Mouse (Mus musculus) CH12.LX (cell line): ENCODE measurements at regions not wholly inside any gene's neighbourhood (a gene's known extent, or its start where the extent isn't known, plus 50 kb on each side); places are given as distances from the start of the nearest gene placed in this dataset.

Experiments
- DNase-seq: peaks from one replicate; pipeline ENCODE4 v3.0.0-alpha.2; 2013; ENCODE audit errors: extremely low read depth
- H3K27ac ChIP-seq: 2 replicates; pipeline ENCODE4 v1.5.1; 2012; ENCODE audit warnings: low read depth, mild to moderate bottlenecking, control low read depth, moderate library complexity; ENCODE audit not compliant: insufficient read depth
- H3K27me3 ChIP-seq: replicated peaks from 2 replicates; pipeline ENCODE3; 2012; ENCODE audit warnings: inconsistent platforms
- H3K36me3 ChIP-seq, 2 experiments: replicated peaks in 1 of 2; 2 replicates each; pipeline versions ENCODE3 to v1.6.1; 2012; ENCODE audit warnings: inconsistent platforms in 1 of 2, low read length in 1 of 2, mild to moderate bottlenecking in 1 of 2, mixed read lengths in 1 of 2, moderate library complexity in 1 of 2; ENCODE audit not compliant: control insufficient read depth in 1 of 2, insufficient read depth in 1 of 2
- H3K4me1 ChIP-seq, 2 experiments: 2 replicates each; pipeline ENCODE4 v1.6.1; 2012; ENCODE audit warnings: inconsistent platforms in 1 of 2, moderate library complexity in 1 of 2; ENCODE audit not compliant: insufficient read depth in 2 of 2, control insufficient read depth in 1 of 2
- H3K4me2 ChIP-seq: 2 replicates; pipeline ENCODE4 v1.6.1; 2012; ENCODE audit warnings: low read depth, mild to moderate bottlenecking, control low read depth; ENCODE audit not compliant: poor library complexity, insufficient read depth, severe bottlenecking
- H3K4me3 ChIP-seq, 3 experiments: fragments of 150-350 bp in 1 of 3; sonication (generic) in 1 of 3; replicated peaks in 1 of 3; 2 replicates each; pipeline versions ENCODE3 to v1.5.1; 2011 to 2012; ENCODE audit warnings: low read depth in 2 of 3, low read length in 2 of 3, mild to moderate bottlenecking in 2 of 3, moderate library complexity in 2 of 3, control low read depth in 1 of 3, improper control_type of control experiment in 1 of 3, inconsistent platforms in 1 of 3, mixed read lengths in 1 of 3; ENCODE audit not compliant: poor library complexity in 1 of 3
- H3K79me2 ChIP-seq: replicated peaks from 2 replicates; pipeline ENCODE4 v1.6.1; 2012; ENCODE audit warnings: mild to moderate bottlenecking, moderate library complexity; ENCODE audit not compliant: control insufficient read depth, poor library complexity, insufficient read depth, severe bottlenecking; ENCODE audit errors: extremely low read depth
- H3K9ac ChIP-seq: 2 replicates; pipeline ENCODE4 v1.6.1; 2012; ENCODE audit warnings: low read depth, mild to moderate bottlenecking, control low read depth, moderate library complexity; ENCODE audit not compliant: insufficient read depth
- H3K9me3 ChIP-seq: replicated peaks from 2 replicates; pipeline ENCODE3; 2012; ENCODE audit warnings: low read length, inconsistent platforms, mixed read lengths
- E2F4 ChIP-seq: IDR thresholded peaks from 2 replicates; pipeline ENCODE4 v1.6.1; 2011; ENCODE audit warnings: low read depth, low read length, improper control_type of control experiment; ENCODE audit not compliant: insufficient replicate concordance
- ELF1 ChIP-seq: IDR thresholded peaks from 2 replicates; pipeline ENCODE4 v1.6.1; 2014; ENCODE audit warnings: low read depth, mild to moderate bottlenecking, inconsistent platforms, low read length, improper control_type of control experiment
- EP300 ChIP-seq: IDR thresholded peaks from 2 replicates; pipeline ENCODE4 v1.6.1; 2011; ENCODE audit warnings: low read length, improper control_type of control experiment
- GABPA ChIP-seq: IDR thresholded peaks from 2 replicates; pipeline ENCODE4 v1.6.1; 2012; ENCODE audit warnings: low read depth, low read length, improper control_type of control experiment, inconsistent platforms; ENCODE audit not compliant: insufficient replicate concordance
- JUN ChIP-seq: IDR thresholded peaks from 2 replicates; pipeline ENCODE4 v1.6.1; 2011; ENCODE audit warnings: low read depth, mild to moderate bottlenecking, low read length, improper control_type of control experiment, moderate library complexity; ENCODE audit not compliant: insufficient read depth
- MAFK ChIP-seq: IDR thresholded peaks from 2 replicates; pipeline ENCODE4 v1.6.1; 2011; ENCODE audit warnings: low read length, improper control_type of control experiment; ENCODE audit not compliant: insufficient replicate concordance
- MEF2A ChIP-seq: IDR thresholded peaks from 2 replicates; pipeline ENCODE4 v1.6.1; 2014; ENCODE audit warnings: low read depth, mild to moderate bottlenecking, inconsistent platforms, low read length, improper control_type of control experiment, borderline replicate concordance
- MYC ChIP-seq: IDR thresholded peaks from 2 replicates; pipeline ENCODE4 v1.6.1; 2011; ENCODE audit warnings: low read depth, mild to moderate bottlenecking, improper control_type of control experiment, low read length
- POLR2AphosphoS2 ChIP-seq: IDR thresholded peaks from 2 replicates; pipeline ENCODE4 v1.6.1; 2011; ENCODE audit warnings: low read depth, low read length, improper control_type of control experiment
- TBP ChIP-seq: conservative IDR thresholded peaks from 2 replicates; pipeline ENCODE4 v1.6.1; 2011; ENCODE audit warnings: low read depth, low read length, improper control_type of control experiment
- UBTF ChIP-seq: IDR thresholded peaks from 2 replicates; pipeline ENCODE4 v1.6.1; 2012; ENCODE audit warnings: low read depth, mild to moderate bottlenecking, inconsistent platforms, low read length, improper control_type of control experiment, moderate library complexity
- USF1 ChIP-seq: IDR thresholded peaks from 2 replicates; pipeline ENCODE4 v1.6.1; 2014; ENCODE audit warnings: low read depth, mild to moderate bottlenecking, inconsistent platforms, low read length, improper control_type of control experiment
- ZC3H11A ChIP-seq: IDR thresholded peaks from 2 replicates; pipeline ENCODE4 v1.6.1; 2012; ENCODE audit warnings: low read depth, mild to moderate bottlenecking, inconsistent platforms, low read length, improper control_type of control experiment
- ZKSCAN1 ChIP-seq: IDR thresholded peaks from 2 replicates; pipeline ENCODE4 v1.6.1; 2012; ENCODE audit warnings: low read depth, inconsistent platforms, low read length, improper control_type of control experiment, borderline replicate concordance
- dilution Hi-C: fragments of 300-500 bp; cut with MboI; formaldehyde crosslinking; loops from 2 replicates; pipeline ENCODE4 v1.14.3; 2020; ENCODE audit warnings: low sequenced_read_pairs; ENCODE audit not compliant: extremely low pct_unique_long_range_greater_than_20kb, extremely low pct_ligation_motif_present
- in situ Hi-C: fragments of 300-500 bp; cut with MboI; formaldehyde crosslinking; loops from 3 replicates; pipeline ENCODE4 v1.14.3; 2019; ENCODE audit warnings: low sequenced_read_pairs, low pct_ligation_motif_present, low pct_unique_long_range_greater_than_20kb, mixed read lengths

DNA sequence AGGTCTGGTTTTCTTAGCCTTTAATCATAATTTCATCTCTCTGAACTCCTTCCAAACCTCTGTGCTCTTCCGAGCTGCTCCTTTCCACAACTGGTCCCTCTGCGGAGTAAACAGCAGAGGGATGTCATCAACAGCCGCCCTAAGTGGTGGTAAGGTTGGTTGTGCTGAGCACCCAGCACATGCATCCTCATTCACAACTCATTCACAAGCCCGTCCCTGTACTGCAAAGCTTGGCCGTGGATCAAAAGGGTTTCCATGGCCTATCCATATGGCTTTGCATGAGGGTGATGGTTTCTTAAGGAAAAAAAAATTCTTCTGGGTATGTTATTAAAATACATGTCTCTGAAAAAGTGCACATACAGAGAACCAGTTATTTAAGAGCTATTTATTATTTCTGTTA is 828.6 kb upstream of the Sox9 start:
- DNase-seq: no peak
- Histone ChIP-seq H3K4me3 (no peak overlapping the region), H3K4me1 (no peaks in the 10 kb centered on the region), H3K9ac (no peak overlapping the region), H3K79me2 (no peaks in the 10 kb centered on the region), H3K27ac (no peak overlapping the region), H3K27me3 (no peaks in the 10 kb centered on the region), H3K9me3 (no peaks in the 10 kb centered on the region), H3K36me3 (no peaks in the 10 kb centered on the region), H3K4me2 (no peak overlapping the region)
- TF ChIP-seq EP300: no peak
- TF ChIP-seq ELF1: no peak
- dilution Hi-C loops: no loop called here
- in situ Hi-C loops: no loop called here

DNA sequence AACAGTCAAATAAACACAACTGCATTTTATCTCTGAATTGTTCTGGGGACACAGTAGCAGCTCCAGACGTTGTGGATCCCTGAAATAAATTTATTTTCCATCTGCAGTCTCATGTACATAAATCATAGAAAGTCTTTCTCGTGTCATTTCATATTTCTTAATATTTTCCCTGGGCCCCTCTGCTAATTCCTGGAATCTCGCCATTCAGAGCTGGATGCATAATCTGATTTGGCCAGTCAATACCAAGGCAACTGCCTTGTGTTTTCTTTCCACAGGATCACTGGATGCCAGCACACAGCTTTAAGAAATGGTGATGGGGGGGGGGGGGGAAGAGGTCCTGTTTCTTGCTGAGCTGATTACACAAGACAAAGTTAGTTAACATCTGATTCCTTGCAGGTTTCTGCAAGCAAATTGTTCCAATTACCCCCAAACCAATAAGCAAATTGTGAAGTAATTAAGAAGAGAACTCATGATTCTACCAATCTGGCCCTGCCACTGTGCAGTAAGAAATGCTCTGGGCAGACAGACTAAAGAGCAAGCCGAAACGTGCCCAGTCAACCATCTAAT is 824.2 kb upstream of the Sox9 start:
- no peak overlapping the region for H3K27ac ChIP-seq
- in situ Hi-C loops (no loop called here), dilution Hi-C loops (no loop called here)
- no peak overlapping the region for H3K4me2 ChIP-seq
- no peaks in the 10 kb centered on the region for H3K27me3 ChIP-seq
- H3K9me3 ChIP-seq: no peaks in the 10 kb centered on the region
- H3K4me3 ChIP-seq: no peak overlapping the region
- no peak overlapping the region for H3K9ac ChIP-seq
- no peaks in the 10 kb centered on the region for H3K36me3 ChIP-seq
- DNase-seq: no peak
- H3K79me2 ChIP-seq: no peaks in the 10 kb centered on the region
- no peaks in the 10 kb centered on the region for H3K4me1 ChIP-seq
- no peak for TF ChIP-seq JUN
- TF ChIP-seq E2F4: no peak
- no peak for TF ChIP-seq POLR2AphosphoS2
- no peak for TF ChIP-seq ZC3H11A
- no peak for TF ChIP-seq MAFK
- TF ChIP-seq USF1: no peak
- TF ChIP-seq MYC: no peak
- no peak for TF ChIP-seq MEF2A
- no peak for TF ChIP-seq GABPA
- no peak for TF ChIP-seq TBP
- no peak for TF ChIP-seq ZKSCAN1
- no peak for TF ChIP-seq UBTF
